Mouse (Mus musculus): Measurements from ENCODE around the gene Slc40a1. TPM values are rescaled to one million over a fixed set of nuclear protein-coding genes. Genes with fewer than 3 reads are reported as not detected.

Slc40a1 gene
- polyA plus RNA-seq, 1 experiment from 2014 or later: 23.1 TPM

DNA sequence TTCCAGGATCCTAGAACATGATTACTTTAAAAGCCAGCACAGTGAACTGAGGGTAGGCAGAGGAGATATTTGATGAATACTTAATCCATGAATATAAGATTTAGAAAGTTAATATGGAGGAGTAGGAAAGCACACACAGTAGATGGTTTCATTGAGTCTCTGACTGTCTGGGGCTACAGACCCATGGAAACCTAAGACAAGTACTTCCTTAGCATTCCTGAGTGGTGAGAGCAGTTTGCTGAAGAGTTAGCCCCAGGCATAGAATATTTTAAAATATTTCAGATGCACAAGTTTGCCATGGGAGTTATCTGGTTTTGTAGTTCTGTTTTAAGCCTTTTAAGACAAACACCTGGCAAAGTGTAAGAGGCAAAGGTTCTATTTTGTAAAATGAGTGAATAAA, 65.2 kb downstream of the Slc40a1 start:
- Histone ChIP-seq H3K9ac (replicated peaks; ENCODE audit: low read depth) (no peak overlapping the region), H3K4me1 (ENCODE audit: insufficient read depth, low read depth, low read length) (peaks cover 12% of the 10 kb centered on the region; the same call in 1 of the 2 replicates), H3K27ac (ENCODE audit: low read length) (no peak overlapping the region), H3K27me3 (replicated peaks; ENCODE audit: insufficient read depth, low read length) (peaks cover 13% of the 10 kb centered on the region; the same call in 1 of the 2 replicates), H3K36me3 (ENCODE audit: insufficient read depth, low read length) (no peaks in the 10 kb centered on the region), H3K4me2 (replicated peaks; ENCODE audit: low read depth, low read length) (no peak overlapping the region), H3K4me3 (ENCODE audit: low read depth, low read length) (no peak overlapping the region), H3K9me3 (ENCODE audit: low read length) (no peaks in the 10 kb centered on the region)
- TF ChIP-seq CTCF (IDR thresholded peaks at IDR 0.05) (no peak), EP300 (IDR thresholded peaks at IDR 0.05) (no peak)
- DNase-seq (ENCODE audit: low spot score) (no peak), ATAC-seq (no peak)

DNA sequence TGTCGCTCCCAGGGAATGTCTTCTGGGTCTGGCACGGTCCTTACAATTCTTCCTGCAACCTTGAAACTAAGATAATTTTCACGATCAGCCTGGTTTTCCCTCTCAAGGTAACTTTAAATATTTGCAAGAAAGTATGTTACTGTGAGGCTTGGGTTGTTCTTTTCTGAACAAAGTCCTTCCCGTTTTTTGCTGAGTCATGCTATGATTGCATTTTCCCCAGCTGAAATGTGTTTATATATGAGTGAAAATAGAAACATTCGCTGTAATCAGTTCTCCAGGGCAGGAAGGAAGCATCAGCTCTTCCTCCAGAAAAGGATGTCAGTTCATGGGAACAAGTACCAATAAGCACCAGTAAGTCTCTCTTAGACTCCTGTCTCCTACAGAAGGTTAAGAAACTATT, 66.0 kb downstream of the Slc40a1 start:
- WGBS: 17% methylated on average over 5 of the region's 5 CpGs
- H3K9me3 ChIP-seq (ENCODE audit: low read length): no peaks in the 10 kb centered on the region

More for the DNA sequence above, 66.0 kb downstream of the Slc40a1 start:
- no peak overlapping the region for H3K9ac ChIP-seq (replicated peaks; ENCODE audit: low read depth)
- H3K4me2 ChIP-seq (replicated peaks; ENCODE audit: low read depth, low read length): 0 out of 2 replicates have a peak overlapping the region, but pooled peaks have one; percentile 27
- H3K4me1 ChIP-seq (ENCODE audit: insufficient read depth, low read depth, low read length): peaks cover 7% of the 10 kb centered on the region; the same call in 1 of the 2 replicates
- H3K4me3 ChIP-seq (ENCODE audit: low read depth, low read length): no peak overlapping the region
- DNase-seq (ENCODE audit: low spot score) (peak; percentile 55), ATAC-seq (peak; percentile 62)
- peaks cover 13% of the 10 kb centered on the region; the same call in 1 of the 2 replicates for H3K27me3 ChIP-seq (replicated peaks; ENCODE audit: insufficient read depth, low read length)
- TF ChIP-seq CTCF (IDR thresholded peaks at IDR 0.05): no peak
- peak; percentile 73 for TF ChIP-seq EP300 (IDR thresholded peaks at IDR 0.05)
- H3K27ac ChIP-seq (ENCODE audit: low read length): 0 out of 2 replicates have a peak overlapping the region, but pooled peaks have one; percentile 1
- H3K36me3 ChIP-seq (ENCODE audit: insufficient read depth, low read length): no peaks in the 10 kb centered on the region

Other genes with a start within 250 kb of the Slc40a1 start
- gene Wdr75, start 131.4 kb downstream of the Slc40a1 start, polyA plus RNA-seq (2015; fragmentation: Nextera tagmentation; extraction: Ambion mirVana): 29.3 and 31.3 TPM in 2 replicates
- not detected in 2 replicates for gene Gm5269, start 36.2 kb downstream of the Slc40a1 start, polyA plus RNA-seq (2015; fragmentation: Nextera tagmentation; extraction: Ambion mirVana)
- 1.3 TPM in 2 replicates for gene Dnah7b, start 139.8 kb upstream of the Slc40a1 start, polyA plus RNA-seq (2015; fragmentation: Nextera tagmentation; extraction: Ambion mirVana)